Mouse (Mus musculus) T-helper 17 cell (primary cell): ENCODE measurements around the gene Bud23.

ENCODE experiments used
- in situ Hi-C, 2 experiments: fragments of 300-600 bp; cut with MboI, MseI; formaldehyde crosslinking; loops; 1 replicate in 1 of 2; 2 replicates in 1 of 2; pipeline ENCODE4 v1.15.1; 2025; ENCODE audit warnings: high pct_unique_total_duplicates in 2 of 2

Bud23 gene

DNA sequence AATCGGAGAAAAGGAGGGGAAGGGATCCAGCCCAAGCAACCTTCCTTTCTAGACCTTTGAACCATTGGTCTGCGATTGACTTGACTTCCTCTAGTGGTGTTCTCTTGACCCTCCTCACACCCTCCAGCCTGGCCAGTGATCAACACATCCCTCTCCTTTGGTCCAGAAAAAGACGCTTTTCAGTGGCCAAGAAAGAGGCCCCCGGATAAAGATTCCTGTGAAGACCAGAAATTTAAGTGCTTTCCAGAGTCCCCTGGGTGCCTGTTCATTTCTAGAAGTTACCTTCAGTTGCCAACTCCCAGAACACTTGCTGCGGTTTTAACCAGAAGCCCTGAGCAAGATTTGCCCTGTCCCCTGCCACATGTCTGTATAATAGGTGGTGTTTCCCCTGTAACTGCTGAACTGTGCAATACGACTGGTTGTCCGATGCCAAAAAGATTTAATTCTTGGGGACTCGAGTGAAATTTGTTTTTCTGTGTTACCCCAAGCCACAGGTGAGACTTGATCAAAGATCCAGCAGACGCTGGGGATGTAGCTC, at the start of gene Bud23:
Gene Bud23, minus strand, starts transcription at position 51 of the 538 bp plus-strand sequence.
- in situ Hi-C loops: loop anchor here in 1 of 2 experiments (5.0 kb wide), 1 partner anchor 48 kb away; no protein-coding TSS in a partner anchor

DNA sequence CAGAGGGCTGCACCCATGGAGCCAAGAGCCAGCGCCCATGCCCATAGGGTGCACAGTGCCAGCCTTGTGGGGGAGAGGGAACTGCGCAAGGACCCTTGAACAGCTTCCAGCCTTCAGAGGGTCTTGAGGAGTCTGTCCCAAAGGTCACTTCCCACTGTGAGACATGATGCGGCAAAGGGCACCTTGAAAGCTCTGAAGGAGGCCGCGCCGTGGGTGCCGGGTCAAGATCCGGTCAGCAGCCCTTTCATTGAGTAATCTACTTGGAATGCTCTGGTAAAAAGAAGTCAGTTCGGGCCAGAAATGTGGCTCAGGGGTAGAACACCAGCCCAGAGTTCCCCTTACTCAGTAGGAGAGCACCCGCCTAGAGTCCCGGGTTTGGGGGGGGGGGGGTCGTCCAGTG, 49.0 kb upstream of the Bud23 start:
- in situ Hi-C loops: loop anchor here in 1 of 2 experiments (10.0 kb wide), 2 partner anchors 189 to 251 kb away; partner anchors contain the start of gene Nsun5

DNA sequence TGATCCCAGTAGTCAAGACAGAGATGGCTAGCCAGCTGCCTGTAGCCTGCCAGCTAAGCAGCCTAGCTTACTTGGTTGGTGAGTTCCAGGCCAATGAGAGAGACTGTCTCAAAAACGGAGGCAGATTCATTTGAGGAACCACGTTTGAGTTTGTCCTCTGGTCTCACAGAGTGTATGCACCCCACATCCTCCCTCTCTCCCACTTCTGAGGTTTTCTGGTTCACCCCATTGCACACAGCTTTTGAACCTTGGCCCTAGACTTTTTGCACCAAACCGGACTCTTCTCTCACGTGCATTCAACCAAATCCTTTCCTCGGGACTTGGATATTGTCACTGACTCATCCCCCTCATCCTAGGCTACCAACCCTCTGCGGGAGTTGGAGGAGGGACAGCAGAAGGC, 45.2 kb upstream of the Bud23 start:
- in situ Hi-C loops: loop anchor here (5.0 to 10.0 kb wide), 4 partner anchors 93 to 1425 kb away; partner anchors contain the start of gene Nsun5 (in 1 of the 2)

DNA sequence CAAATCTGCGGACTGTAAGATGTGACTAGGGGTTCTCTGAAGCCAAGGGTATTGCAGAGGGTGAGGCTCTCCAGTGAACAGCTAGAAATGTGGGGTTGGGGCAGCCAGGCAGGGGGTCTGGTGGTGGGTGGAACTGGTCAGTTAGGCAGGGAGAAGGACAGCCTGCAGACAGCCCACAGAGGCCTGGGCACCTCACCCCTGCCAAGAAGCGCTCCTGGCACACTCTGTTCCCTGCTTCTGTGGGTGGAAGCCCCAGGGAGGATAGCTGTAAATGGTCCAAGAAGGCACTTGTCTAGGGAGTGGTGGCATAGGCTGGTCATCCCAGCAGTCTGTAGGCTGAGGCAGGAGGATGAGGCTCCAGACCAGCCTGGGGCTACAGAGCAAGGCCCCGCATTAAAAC, 44.7 kb upstream of the Bud23 start:
- in situ Hi-C loops: loop anchor here (5.0 to 10.0 kb wide), 2 partner anchors 92 to 1425 kb away; no protein-coding TSS in a partner anchor

DNA sequence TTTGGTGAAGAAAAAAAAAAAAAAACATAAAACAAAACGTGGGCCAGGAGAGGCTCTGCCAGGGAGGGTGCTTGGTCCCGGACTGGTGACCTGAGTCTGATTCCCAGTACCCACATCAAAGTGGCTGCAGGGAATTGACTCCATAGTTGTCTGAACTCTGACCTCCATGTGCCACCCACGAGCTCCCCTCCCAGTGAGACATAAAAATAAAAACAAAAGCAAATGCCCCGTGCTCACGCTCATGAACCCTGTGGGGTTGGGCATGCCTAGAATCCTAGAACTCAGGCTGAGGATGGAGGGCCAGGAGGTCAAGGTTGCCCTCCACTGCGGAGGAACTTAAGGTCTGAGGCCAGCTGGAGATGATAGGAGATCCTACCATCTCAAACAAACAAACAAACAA, 44.3 kb upstream of the Bud23 start:
- in situ Hi-C loops: loop anchor here (5.0 to 10.0 kb wide), 2 partner anchors 92 to 1426 kb away; no protein-coding TSS in a partner anchor

DNA sequence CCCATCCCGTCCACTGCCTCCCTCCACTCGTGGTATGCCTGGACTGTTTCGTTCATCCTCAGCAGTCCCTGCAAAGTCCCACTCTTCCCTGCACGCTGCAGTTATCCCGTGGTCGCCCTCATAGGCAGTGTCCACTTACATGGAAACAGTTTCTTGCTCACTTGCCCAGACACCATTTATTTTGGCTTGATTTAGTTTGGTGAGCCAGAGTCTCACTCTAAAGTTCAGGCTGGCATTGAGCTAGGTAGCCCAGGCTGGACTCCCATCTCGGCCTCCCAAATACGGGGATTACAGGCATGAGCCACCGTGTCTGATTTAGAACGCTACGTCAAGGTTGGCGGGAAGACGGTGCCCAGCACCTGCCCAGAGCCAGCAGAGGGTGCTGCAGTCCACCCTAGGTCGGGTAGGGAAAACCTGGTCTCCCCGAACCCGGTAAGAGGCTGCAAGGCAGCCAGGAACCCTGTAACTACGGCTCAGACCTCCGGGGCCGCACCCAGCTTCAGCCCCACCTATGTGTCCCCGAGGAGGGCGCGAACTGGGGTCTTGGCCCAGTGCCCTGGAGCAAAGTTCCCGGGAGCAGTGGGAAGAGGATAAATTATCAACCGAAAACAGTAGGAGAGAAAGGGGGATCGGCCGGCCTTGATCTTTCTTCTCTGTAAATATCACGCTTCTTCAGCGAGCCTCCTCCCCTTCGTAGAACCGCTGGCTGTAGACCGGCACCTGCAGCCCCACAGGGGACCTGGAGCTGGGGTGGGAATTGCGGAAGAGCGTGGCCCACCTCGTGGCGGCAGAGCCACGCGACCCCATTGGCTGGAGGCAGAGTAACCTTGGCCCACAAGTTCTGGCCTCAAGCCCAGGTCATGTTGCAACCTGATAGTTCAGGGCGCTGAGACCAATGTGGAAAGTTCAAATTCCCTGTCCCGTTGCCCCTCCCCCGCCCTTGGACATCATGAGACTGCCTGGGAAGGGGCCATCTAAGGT, 43.1 kb upstream of the Bud23 start:
- in situ Hi-C loops: loop anchor here (5.0 to 10.0 kb wide), 2 partner anchors 91 to 1427 kb away; no protein-coding TSS in a partner anchor

DNA sequence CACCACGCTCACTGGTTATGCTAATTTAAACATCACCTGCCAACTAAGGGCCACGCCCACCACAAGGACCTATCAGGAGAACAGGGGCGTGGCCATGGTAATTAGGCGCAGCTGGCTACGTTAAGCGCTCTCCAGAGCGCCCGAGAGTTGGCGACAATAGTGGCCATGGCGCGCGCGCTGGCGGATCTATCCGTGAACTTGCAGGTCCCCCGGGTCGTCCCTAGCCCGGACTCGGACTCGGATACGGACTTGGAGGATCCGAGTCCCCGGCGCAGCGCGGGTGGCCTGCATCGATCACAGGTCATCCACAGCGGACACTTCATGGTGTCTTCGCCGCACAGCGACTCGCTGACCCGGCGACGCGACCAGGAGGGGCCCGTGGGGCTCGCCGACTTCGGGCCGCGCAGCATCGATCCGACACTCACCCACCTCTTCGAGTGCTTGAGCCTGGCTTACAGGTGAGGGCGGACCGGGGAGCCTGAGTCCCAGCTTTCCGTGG, 42.0 kb upstream of the Bud23 start:
- in situ Hi-C loops: loop anchor here (5.0 to 10.0 kb wide), 2 partner anchors 90 to 1428 kb away; no protein-coding TSS in a partner anchor

DNA sequence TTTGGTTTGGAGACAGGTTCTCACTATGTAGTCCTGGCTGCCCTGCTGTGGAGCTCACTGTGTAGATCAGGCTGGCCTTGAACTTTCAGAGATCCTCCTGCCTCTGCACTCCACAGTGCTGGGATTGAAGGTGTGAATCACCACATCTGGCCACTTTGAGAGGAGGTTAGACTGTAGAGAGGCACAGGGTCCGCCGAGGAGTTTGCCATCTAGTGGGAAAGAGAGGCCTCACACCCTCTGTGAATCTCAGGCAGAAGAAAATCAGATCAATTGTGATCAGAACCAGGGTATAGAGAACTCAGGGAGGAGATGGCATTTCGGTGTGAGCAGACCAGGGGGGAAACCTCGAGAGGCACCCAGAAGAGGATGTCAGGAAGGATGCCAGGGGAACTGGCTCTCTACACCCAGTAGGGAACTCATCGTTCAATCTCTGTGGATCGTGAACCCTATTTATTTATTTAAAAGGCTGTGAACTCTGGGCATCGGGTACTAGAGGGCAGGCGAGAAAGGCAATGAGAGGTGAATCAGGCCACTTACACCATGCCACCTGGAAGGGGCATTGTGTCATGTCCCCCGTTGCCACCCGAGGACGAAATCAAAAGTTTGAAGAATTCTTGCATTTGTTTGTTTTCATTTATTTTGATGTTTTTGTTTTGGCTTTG, 39.4 kb upstream of the Bud23 start:
- in situ Hi-C loops: loop anchor here in 1 of 2 experiments (10.0 kb wide), 1 partner anchor 1431 kb away; no protein-coding TSS in a partner anchor

DNA sequence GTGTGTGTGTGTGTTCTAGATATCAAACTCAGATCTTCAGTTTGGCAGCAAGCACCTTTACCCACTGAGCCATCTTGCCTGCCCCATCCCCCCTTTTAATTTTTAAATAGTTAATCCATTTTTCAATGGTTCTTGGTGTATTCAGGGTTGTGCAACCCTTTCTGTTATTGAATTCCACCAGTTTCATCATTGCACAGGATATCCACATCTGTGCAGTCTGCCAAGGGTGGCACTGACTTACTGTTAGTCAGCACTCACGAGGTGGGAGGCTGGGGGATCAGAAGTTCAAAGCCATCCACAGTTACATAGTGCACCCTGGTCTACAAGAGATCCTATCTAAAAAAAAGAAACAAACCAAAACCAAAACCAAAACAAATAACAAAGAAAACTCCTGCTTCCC, 36.2 kb upstream of the Bud23 start:
- in situ Hi-C loops: loop anchor here in 1 of 2 experiments (10.0 kb wide), 1 partner anchor 1434 kb away; no protein-coding TSS in a partner anchor

DNA sequence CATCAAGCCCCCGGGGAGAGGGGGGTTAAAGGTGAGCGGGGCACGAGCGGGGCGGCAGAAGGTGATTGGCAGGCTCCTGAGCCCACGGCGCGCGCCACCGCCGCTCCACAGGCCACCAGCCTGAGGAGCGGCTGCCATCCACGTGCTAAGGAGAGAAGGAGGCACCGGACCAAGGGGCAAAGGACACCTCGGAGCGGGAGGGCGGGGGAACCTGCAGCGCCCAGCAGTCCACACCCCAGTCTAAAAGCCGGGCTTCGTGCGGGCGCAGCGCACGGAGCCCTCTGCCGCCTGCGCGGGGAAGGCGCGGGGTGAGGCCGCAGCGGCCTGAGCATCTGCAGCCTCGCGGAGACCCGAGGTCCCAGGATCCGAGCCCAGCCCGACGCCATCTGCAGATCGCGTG, 24.9 kb upstream of the Bud23 start, which contains the start of gene Mlxipl:
Gene Mlxipl, plus strand, starts transcription at position 238 of the 400 bp plus-strand sequence.
- in situ Hi-C loops: no loop called here

DNA sequence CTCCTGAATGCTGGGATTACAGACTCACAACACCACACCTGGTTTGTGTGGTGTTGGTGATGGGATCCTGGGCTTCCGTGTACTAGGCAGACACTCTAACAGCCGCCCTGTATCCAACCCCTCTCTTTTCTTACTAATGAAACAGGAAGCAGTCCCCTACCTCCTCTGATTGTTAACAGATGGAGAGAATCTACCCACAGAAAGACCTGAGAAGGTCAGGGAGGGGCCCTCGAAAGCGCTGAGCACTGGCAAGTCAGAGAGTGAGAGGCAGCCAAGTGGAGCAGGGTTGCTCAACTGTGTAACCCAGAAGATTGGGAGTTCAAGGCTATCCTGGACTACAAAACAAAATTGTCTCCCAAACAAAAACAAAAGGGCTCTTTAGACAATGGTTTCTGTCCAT, 22.1 kb upstream of the Bud23 start:
- in situ Hi-C loops: no loop called here

DNA sequence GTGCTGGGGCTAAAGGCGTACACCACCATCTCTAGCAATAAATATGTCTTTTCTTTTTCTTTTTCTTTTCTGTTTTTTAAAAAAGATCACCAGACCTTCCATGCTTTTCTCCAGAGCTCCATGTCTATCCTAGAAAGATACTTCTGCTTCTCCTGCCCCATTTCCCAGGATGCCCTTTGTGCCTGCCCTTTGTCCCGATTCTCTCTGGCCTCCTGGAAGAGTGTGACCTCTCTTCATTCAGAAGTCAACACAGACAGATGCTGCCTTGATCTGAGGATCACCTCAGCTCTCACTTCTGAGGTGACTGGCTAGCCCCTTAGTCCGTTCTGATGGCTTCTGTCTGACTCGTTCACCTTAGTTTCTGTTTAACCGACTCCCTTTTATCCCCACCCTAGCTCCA, 15.8 kb upstream of the Bud23 start:
- in situ Hi-C loops: no loop called here

DNA sequence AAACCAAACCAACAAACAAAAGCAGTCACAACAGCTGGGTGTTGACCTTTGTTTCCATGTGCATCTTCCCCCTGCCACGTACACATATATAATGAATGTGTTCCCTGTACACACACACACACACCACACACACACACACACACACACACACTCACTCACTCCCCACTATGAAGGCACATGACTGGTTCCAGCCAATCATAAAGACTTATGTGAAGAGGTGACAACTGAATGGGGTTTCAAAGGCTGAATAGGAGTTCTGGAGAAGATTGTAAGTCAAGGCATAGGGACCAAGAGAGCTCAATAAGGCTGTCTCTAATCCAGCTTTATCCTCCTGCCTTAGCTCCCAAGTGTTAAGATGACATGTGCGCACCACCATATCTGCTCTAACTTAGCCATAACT, 14.8 kb upstream of the Bud23 start:
- in situ Hi-C loops: no loop called here

DNA sequence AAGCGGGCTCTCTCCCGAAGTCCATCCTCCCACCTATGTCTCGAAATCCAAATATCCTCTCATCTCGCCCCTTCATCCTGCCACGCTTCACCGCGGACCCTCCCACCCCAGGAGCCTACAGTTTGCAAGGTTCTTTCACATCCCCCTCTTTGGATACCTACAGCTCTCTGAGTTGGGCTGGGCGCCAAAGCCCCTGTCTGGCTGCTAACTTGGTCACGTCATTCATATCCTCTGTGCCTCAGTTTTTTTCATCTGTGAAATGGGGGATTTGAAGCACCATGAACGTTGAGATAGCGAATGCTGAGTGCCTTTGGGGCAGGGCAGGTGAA, 13.7 kb upstream of the Bud23 start:
- in situ Hi-C loops: no loop called here

DNA sequence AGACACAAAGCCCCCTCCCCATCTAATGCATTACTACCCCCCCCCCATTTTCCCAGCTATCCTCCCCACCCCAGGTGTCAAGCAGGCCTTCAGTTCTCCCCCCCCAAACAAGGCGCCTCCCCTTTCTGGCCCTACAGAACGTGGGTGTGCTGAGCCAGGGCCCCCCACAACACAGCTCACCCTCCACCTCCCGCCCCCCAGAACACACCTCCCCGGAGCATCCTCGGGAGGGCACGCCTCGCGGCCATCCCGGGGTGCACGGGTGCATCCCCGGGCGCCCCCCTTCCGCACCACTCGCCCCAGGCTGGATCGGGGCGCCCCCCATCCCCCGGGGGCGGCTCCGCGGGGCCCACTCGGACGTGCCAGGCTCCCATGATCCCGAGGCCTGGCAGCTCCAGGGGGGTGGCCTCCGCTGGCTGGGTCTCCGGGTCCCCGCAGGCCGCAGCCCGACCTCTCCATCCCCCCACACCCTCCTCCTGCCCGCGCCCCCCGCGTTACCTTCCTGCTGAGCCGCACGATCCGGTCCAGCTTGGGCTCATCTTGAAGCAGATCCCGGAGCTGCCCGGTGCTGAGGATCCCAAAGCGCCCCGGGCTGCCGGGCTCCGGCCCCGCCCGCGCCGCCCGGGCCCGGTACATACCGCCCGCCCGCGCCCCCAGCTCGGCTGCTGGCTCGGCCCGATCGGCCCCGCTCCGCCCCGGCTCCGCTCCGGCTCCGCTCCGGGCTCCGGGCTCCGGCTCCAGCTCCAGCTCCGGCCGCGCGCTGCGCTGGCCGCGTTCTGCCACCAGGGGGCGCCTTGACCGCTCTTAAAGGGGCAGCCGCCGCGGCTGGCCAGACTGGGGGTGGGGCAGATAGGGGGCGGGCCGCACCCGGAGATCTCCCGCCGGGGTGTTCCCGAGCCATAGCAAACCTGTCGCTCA, 13.1 kb upstream of the Bud23 start, which contains the start of gene Vps37d:
Gene Vps37d, minus strand, starts transcription at position 703 of the 918 bp plus-strand sequence.
- in situ Hi-C loops: no loop called here

DNA sequence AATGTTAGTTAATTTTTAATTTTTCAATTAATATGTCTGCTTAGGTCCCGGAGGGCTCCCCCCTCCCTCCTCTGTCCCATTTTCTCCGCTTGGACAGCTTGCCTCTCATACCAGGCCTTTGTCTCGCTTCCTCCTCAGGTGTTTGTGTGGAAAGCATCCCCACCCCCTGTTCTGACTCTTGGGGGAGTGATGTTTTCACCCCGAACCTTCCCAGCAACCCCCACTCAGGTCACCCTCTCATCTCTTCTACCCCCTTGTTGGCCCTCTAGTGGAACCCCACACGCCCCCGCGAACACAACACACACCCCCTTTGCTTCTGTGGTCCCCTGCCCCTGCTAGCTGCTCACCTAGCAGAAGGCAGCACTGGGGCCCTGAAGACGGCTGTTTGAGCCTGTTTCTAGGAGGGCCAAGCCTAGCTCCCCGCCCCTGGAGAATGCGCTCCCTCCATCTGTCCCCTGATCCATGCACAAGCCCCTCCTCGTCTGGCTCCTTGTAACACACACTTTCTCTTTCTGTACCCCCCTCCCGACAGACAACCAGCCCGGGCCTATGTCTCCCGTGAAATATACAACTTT, 12.3 kb upstream of the Bud23 start:
- in situ Hi-C loops: no loop called here

DNA sequence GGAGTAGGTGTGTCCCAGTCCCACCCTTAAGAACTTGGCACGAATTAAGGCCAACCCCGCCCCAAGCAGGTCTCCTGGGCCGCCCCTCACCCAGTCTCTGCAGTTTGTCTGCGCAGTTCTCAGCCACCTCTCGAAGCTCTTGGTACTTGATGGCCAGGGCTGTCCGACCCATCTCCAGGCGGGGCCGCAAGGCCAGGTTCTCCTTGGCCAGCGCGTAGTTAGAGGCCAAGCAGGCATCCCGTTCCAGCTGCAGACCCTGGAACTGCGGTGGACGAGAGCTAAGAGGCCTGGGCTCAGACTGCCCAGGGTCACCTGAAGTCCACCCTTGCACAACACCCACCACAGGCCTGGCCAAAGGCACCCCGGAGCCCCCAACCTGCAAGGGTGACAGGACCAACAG, 11.6 kb upstream of the Bud23 start:
- in situ Hi-C loops: no loop called here

DNA sequence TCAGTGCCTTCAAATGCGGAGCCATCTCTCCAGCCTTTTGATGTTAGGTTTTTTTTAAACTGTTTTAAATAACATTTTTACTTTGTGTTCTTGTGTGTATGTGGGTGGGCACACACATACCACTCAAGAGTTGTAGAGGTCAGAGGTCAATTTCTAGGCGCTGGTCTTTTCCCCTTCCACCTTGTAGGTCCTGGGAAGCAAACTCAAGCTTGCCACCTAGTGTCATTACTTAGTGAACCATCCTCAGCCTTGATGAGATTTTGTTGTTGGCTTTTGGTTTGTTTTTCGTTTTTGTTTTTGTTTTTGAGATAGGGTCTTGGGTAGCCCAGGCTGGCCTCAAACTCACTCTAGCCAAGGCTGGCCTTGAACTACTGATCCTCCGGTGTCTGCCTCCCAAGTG, 10.9 kb upstream of the Bud23 start:
- in situ Hi-C loops: no loop called here

DNA sequence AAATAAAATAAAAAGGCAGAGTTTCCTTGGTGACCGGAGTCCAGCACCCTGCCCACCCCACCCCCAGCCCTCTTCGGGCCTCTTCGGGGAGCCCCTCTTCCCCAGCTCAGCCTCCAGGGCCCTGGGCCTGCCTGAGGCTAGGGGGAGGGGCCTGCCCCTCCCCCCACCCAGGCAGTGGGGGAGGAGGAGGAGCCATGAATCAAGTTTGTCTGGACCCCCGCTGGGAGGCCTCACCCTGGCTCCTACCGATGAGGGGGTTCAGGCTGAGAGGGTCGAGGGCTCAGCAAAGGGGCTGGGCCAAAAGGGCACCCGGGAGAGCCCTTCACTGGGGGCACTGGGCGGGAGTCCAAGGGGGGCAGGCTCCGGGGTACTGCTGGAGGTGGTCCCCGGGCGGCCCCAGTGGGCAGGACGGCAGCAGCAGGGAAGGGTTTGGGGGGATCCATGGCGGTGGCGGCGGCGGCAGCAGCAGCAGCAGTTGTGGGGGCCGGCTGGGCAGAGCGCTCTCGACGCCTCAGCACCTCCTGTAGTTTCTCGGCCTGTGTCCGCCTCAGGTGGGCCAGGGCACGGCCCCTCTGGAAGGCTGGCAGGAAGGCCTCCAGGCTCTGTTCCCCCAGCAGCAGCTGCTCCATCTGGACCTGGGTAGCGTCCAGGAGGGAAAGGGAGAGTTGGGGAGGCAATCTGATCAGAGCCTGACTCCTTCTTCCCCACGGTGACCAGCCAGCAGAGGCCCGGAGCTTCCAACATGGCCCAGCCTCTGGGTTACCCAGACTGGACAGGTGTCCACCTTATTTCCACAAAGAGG, 8.8 kb upstream of the Bud23 start:
- in situ Hi-C loops: no loop called here
